Mouse (Mus musculus) kidney, postnatal 0 days (tissue): Measurements from ENCODE around the gene Kif16b. TPM values are rescaled to one million over a fixed set of nuclear protein-coding genes. Genes with fewer than 3 reads are reported as not detected.

ENCODE experiments used
- ATAC-seq: fragments of 200-750 bp; cut with Nextera tagmentation; replicated peaks from 2 replicates; pipeline ENCODE4 v1.8.0; 2017; ENCODE audit warnings: low read depth, moderate number of reproducible peaks, moderate TSS enrichment, moderate library complexity; ENCODE audit not compliant: low FRiP score
- DNase-seq: peaks from one replicate; pipeline ENCODE4 v3.0.0-alpha.2; 2016; ENCODE audit warnings: low spot score
- H3K27ac ChIP-seq: fragments of 300-500 bp; sonication (generic); 2 replicates; pipeline ENCODE4 v1.5.1; 2014; ENCODE audit warnings: mild to moderate bottlenecking
- H3K27me3 ChIP-seq: fragments of 300-500 bp; sonication (generic); 2 replicates; pipeline ENCODE4 v1.6.1; 2014; ENCODE audit warnings: low read length, mixed read lengths; ENCODE audit not compliant: insufficient read depth
- H3K36me3 ChIP-seq: fragments of 300-500 bp; sonication (generic); 2 replicates; pipeline ENCODE4 v1.6.1; 2014; ENCODE audit warnings: low read length, mixed read lengths; ENCODE audit not compliant: insufficient read depth
- H3K4me1 ChIP-seq: fragments of 300-500 bp; sonication (generic); replicated peaks from 2 replicates; pipeline ENCODE4 v1.6.1; 2014; ENCODE audit warnings: antibody characterized with exemption, low read length, mixed read lengths; ENCODE audit not compliant: insufficient read depth
- H3K4me2 ChIP-seq: fragments of 300-500 bp; sonication (generic); 2 replicates; pipeline ENCODE4 v1.6.1; 2014; ENCODE audit warnings: mild to moderate bottlenecking, low read length, moderate library complexity, mixed read lengths
- H3K4me3 ChIP-seq: fragments of 300-500 bp; sonication (generic); replicated peaks from 2 replicates; pipeline ENCODE4 v1.5.1; 2014; ENCODE audit warnings: low read depth, low read length
- H3K9ac ChIP-seq: fragments of 300-500 bp; sonication (generic); 2 replicates; pipeline ENCODE4 v1.6.1; 2014; ENCODE audit warnings: low read depth, low read length
- H3K9me3 ChIP-seq: fragments of 300-500 bp; sonication (generic); replicated peaks from 2 replicates; pipeline ENCODE4 v1.6.1; 2016; ENCODE audit warnings: low read length, inconsistent platforms, mixed read lengths
- CTCF ChIP-seq: IDR thresholded peaks from 2 replicates; pipeline ENCODE4 v1.5.1; 2016; ENCODE audit warnings: antibody characterized with exemption, low read depth, mild to moderate bottlenecking, moderate library complexity
- WGBS: fragments of 180-500 bp; shearing (Covaris S2); extraction: QIAGEN DNeasy Blood & Tissue Kit; methylation state at CpG from one replicate; pipeline ENCODE4 v1.1.7; 2014; 5-methylcytosine and 5-hydroxymethylcytosine counted together
- polyA plus RNA-seq: library from polyadenylated mRNA; unstranded; fragments of >200 nt; fragmentation: Nextera tagmentation; extraction: Ambion mirVana; gene quantifications from 2 replicates; pipeline ENCODE4 v1.2.1, GENCODE M21; 2015

Gene Kif16b
- polyA plus RNA-seq, 1 experiment from 2014 or later = 18.9 TPM

- Histone ChIP-seq H3K27ac (no peak overlapping the region), H3K9me3 (no peaks in the 10 kb centered on the region), H3K4me1 (no peaks in the 10 kb centered on the region), H3K27me3 (no peaks in the 10 kb centered on the region), H3K36me3 (no peaks in the 10 kb centered on the region), H3K4me3 (no peak overlapping the region), H3K4me2 (no peak overlapping the region), H3K9ac (no peak overlapping the region)
- DNase-seq (no peak), ATAC-seq (no peak)
- no peak for TF ChIP-seq CTCF
- WGBS = 50% methylated on average over 3 of the region's 3 CpGs
These were observed 7.9 kb upstream of the Kif16b start for GRCm38 (mm10) chr2:142909213-142909612.

DNA sequence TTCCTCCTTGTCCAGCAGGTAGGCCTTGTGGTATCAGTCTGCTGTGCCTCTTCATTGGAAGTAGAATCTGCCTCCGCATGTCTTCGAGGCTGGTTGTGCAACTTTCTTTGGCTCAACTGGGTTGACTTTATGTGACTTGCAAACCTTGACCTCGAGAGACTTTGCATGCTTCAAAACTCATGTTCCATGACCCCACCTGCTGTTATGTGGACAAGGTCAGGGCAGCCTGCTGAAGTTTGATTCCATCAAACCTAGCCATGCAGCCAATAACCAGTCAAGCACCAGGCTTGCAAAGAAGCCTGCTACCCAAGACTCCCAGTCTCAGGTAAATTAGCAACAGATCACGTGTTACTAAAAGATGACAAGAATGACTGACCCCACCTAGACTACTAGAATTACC lies 5.7 kb upstream of the Kif16b start:
- Histone ChIP-seq H3K4me1 (peaks cover 5% of the 10 kb centered on the region; the same call in 1 of the 2 replicates), H3K27me3 (no peaks in the 10 kb centered on the region), H3K36me3 (no peaks in the 10 kb centered on the region), H3K9me3 (no peaks in the 10 kb centered on the region), H3K9ac (no peak overlapping the region), H3K4me3 (no peak overlapping the region), H3K4me2 (no peak overlapping the region), H3K27ac (no peak overlapping the region)
- WGBS = 85% methylated on average over 4 of the region's 4 CpGs
- ATAC-seq (no peak), DNase-seq (no peak)
- no peak for TF ChIP-seq CTCF

DNA sequence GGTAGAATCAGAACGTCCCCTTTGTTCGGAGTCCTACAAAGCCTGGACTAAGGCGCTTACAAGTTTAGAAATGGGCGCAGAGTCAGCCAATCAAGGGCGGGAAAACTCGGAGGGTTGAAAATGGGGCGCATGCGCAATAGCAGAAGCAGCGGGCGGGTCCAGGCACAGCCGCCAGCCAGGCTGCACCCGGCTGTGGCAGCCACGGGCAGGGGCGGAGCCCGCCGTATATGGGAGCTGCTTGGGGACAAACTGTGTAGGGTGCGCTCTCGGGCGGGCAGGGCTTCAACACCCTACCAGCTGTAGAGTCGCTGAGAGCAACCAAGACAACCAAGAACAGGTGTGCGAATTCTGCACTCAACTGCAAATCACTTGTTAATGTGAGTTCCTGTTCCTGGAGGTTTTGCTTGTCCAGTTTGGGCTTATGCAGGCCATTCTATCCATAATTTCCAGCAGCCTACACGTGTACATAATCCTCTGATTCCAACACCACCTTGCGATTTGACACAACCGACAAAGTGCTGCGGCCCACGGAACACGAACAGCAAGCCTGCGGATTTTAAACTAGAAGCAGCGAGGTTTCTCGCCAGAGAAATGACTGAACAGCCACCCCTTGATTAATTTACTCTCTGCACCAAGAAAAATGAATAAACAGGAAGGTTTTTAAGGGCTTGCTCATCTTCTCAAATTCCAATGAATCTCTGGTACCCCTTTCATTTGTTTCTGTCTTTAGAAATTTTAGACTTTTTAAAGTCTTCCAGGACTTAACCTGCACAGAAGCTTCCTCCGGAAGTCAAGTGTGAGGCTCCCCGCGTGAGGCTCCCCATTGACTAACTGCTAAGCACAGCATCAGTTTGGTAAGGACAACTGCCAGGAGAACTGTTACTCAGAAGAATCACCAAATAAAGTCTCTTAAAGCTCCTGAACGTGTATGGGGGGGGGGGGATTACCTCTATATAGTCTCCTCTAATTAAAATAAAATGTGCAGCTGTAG lies 1.9 kb upstream of the Kif16b start:
- Histone ChIP-seq H3K27me3 (no peaks in the 10 kb centered on the region), H3K4me2 (peak overlapping the region; percentile 80), H3K9ac (peak overlapping the region; percentile 40; the same call in 1 of the 2 replicates), H3K9me3 (no peaks in the 10 kb centered on the region), H3K27ac (peak overlapping the region; percentile 50; the same call in 1 of the 2 replicates), H3K4me1 (peaks cover 5% of the 10 kb centered on the region; the same call in 1 of the 2 replicates), H3K36me3 (no peaks in the 10 kb centered on the region), H3K4me3 (peak overlapping the region; percentile 34)
- 0 out of 2 replicates have a peak, but pooled peaks have one; percentile 13 for TF ChIP-seq CTCF
- peak; percentile 94 for ATAC-seq
- WGBS = 4% methylated on average over 34 of the region's 34 CpGs
- DNase-seq = peak; percentile 97

GRCm38 (mm10) chr2:142900120-142900861 lies 1.0 kb downstream of the Kif16b start:
- Histone ChIP-seq H3K27ac (peak overlapping the region; percentile 67; the same call in 1 of the 2 replicates), H3K4me3 (peak overlapping the region; percentile 87), H3K9me3 (no peaks in the 10 kb centered on the region), H3K9ac (peak overlapping the region; percentile 82), H3K4me2 (peak overlapping the region; percentile 95), H3K36me3 (no peaks in the 10 kb centered on the region), H3K4me1 (peaks cover 5% of the 10 kb centered on the region; the same call in 1 of the 2 replicates), H3K27me3 (no peaks in the 10 kb centered on the region)
- no peak for TF ChIP-seq CTCF
- 22% methylated on average over 10 of the region's 10 CpGs for WGBS
- no peak for DNase-seq
- no peak for ATAC-seq

DNA sequence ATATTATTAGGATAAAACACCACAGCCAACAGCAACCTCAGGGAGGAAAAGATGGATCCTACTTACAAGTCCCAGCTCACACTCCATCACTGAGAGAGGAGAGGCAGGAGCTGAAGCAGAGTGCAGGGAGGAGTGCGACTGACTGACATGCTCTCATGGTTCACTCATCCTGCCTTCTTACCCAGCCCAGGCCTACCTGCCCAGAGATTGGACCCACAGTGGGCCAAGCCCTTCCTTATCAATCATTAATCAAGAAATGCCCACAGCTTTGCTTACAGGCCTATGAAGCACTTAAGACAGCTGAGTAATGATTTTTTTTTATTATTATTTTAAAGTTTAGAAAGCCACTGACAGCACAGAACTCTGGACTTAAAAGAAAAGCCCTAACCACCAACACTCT lies 7.6 kb downstream of the Kif16b start:
- H3K9me3 ChIP-seq = no peaks in the 10 kb centered on the region
- H3K9ac ChIP-seq = no peak overlapping the region
- H3K4me1 ChIP-seq = peaks cover 13% of the 10 kb centered on the region; the same call in 1 of the 2 replicates
- H3K36me3 ChIP-seq = no peaks in the 10 kb centered on the region
- ATAC-seq (peak; percentile 88), DNase-seq (no peak)
- H3K4me3 ChIP-seq = no peak overlapping the region
- WGBS = 50% methylated on average over 1 of the region's 1 CpGs
- H3K4me2 ChIP-seq = no peak overlapping the region
- no peak for TF ChIP-seq CTCF
- H3K27ac ChIP-seq = no peak overlapping the region
- no peaks in the 10 kb centered on the region for H3K27me3 ChIP-seq

DNA sequence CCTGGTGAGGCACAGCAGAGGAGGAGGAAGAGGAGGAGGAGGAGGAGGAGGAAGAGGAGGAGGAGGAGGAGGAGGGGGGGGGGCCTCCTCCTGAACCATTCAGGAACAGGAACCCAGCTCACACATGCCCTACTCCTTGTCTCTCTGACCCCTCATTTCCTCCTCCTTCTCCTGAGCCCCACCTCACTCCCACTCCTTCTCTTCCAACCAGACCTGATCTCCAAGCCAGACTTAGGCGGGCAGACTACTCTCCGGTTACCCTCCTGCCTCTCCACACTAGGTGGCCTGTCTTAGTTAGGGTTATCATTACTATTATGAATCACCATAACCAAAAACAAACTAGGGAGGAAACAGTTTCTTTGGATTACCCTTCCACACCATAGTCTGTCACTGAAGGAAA lies 10.0 kb downstream of the Kif16b start:
- H3K27ac ChIP-seq = no peak overlapping the region
- H3K4me3 ChIP-seq = no peak overlapping the region
- 37% methylated on average over 2 of the region's 2 CpGs for WGBS
- no peak overlapping the region for H3K9ac ChIP-seq
- peaks cover 13% of the 10 kb centered on the region; the same call in 1 of the 2 replicates for H3K4me1 ChIP-seq
- no peak for TF ChIP-seq CTCF
- H3K9me3 ChIP-seq = no peaks in the 10 kb centered on the region
- ATAC-seq = no peak; the same call in 1 of the 2 replicates
- no peaks in the 10 kb centered on the region for H3K27me3 ChIP-seq
- no peak overlapping the region for H3K4me2 ChIP-seq
- no peak for DNase-seq
- no peaks in the 10 kb centered on the region for H3K36me3 ChIP-seq
